Mouse (Mus musculus) brain, embryonic 14.5 days (tissue): Measurements from ENCODE around the gene Trim26.

Experiments used
- CTCF ChIP-seq: fragments of 200-500 bp; IDR thresholded peaks from 2 replicates; pipeline ENCODE4 v1.5.1; 2012; ENCODE audit warnings: inconsistent platforms, mild to moderate bottlenecking, moderate library complexity, borderline replicate concordance; ENCODE audit not compliant: insufficient read depth, insufficient read length; ENCODE audit errors: extremely low read depth
- POLR2A ChIP-seq: fragments of 200-500 bp; IDR thresholded peaks from 2 replicates; pipeline ENCODE4 v1.6.1; 2012; ENCODE audit warnings: mild to moderate bottlenecking, inconsistent platforms, borderline replicate concordance; ENCODE audit not compliant: poor library complexity, insufficient read depth, insufficient read length, severe bottlenecking; ENCODE audit errors: extremely low read depth

DNA sequence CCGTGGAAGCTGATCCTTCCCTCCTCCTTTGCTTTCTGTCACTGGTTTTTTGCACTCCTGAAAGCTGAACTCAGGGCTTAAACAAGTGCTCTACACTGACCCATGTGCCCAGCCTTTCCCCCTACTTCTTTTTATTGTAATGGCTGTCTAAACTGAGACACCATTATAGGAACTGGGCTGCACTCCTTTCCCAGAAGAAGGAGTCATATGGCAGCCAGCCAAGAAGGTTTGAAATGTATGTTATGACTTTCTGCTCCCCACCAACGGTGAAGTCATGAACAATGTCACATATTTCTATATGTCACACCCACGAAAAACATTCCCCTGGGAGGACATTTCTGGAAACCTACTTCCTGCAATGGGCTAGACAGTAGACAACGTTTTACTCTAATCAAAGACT, 37.7 kb downstream of the Trim26 start:
- no peak for TF ChIP-seq CTCF
- no peak for TF ChIP-seq POLR2A
